Mouse (Mus musculus) forebrain, embryonic 13.5 days (tissue): ENCODE results near the gene Crisp2. TPM values are rescaled to one million over a fixed set of nuclear protein-coding genes. Genes with fewer than 3 reads are reported as not detected.
"Not testable (repeated sequence)": the region's sequence is repeated elsewhere in the genome, so short reads cannot be mapped to it uniquely, and the experiment has no call there.

Experiments used
- ATAC-seq: fragments of 200-750 bp; cut with Nextera tagmentation; 2 replicates; pipeline ENCODE4 v1.8.0; 2017
- H3K27ac ChIP-seq: fragments of 300-500 bp; sonication (generic); 2 replicates; pipeline ENCODE4 v1.5.1; 2015; ENCODE audit warnings: inconsistent platforms, mild to moderate bottlenecking, moderate library complexity
- H3K27me3 ChIP-seq: fragments of 300-500 bp; sonication (generic); 2 replicates; pipeline ENCODE4 v1.6.1; 2015; ENCODE audit warnings: mild to moderate bottlenecking, inconsistent platforms
- H3K36me3 ChIP-seq: fragments of 300-500 bp; sonication (generic); 2 replicates; pipeline ENCODE4 v1.6.1; 2015; ENCODE audit warnings: mild to moderate bottlenecking, inconsistent platforms; ENCODE audit not compliant: poor library complexity, severe bottlenecking
- H3K4me1 ChIP-seq: fragments of 300-500 bp; sonication (generic); 2 replicates; pipeline ENCODE4 v1.6.1; 2015; ENCODE audit warnings: inconsistent platforms
- H3K4me2 ChIP-seq: fragments of 300-500 bp; sonication (generic); 2 replicates; pipeline ENCODE4 v1.6.1; 2015; ENCODE audit warnings: inconsistent platforms, mild to moderate bottlenecking, moderate library complexity
- H3K4me3 ChIP-seq: fragments of 300-500 bp; sonication (generic); 2 replicates; pipeline ENCODE4 v1.5.1; 2015; ENCODE audit warnings: mild to moderate bottlenecking, inconsistent platforms
- H3K9ac ChIP-seq: fragments of 300-500 bp; sonication (generic); 2 replicates; pipeline ENCODE4 v1.6.1; 2015; ENCODE audit warnings: mild to moderate bottlenecking, inconsistent platforms
- H3K9me3 ChIP-seq: fragments of 300-500 bp; sonication (generic); replicated peaks from 2 replicates; pipeline ENCODE4 v1.6.1; 2016; ENCODE audit warnings: inconsistent platforms
- WGBS: fragments of 180-500 bp; shearing (Covaris S2); methylation state at CpG from one replicate; pipeline ENCODE4 v1.1.7; 2015; 5-methylcytosine and 5-hydroxymethylcytosine counted together
- polyA plus RNA-seq: library from polyadenylated mRNA; unstranded; fragments of >200 nt; fragmentation: Nextera tagmentation; extraction: Ambion mirVana; gene quantifications from 2 replicates; pipeline ENCODE4 v1.2.1, GENCODE M21; 2015

Gene Crisp2
- polyA plus RNA-seq, 1 experiment from 2014 or later: not detected

GRCm38 (mm10) chr17:40802707-40803340 is 4.0 kb downstream of the Crisp2 start:
- no peaks in the 10 kb centered on the region for H3K36me3 ChIP-seq
- H3K4me1 ChIP-seq: no peaks in the 10 kb centered on the region
- 91% methylated on average over 3 of the region's 3 CpGs for WGBS
- H3K27me3 ChIP-seq: no peaks in the 10 kb centered on the region
- no peaks in the 10 kb centered on the region for H3K9me3 ChIP-seq
- no peak for ATAC-seq
- H3K4me2 ChIP-seq: no peak overlapping the region
- H3K9ac ChIP-seq: no peak overlapping the region
- no peak overlapping the region for H3K27ac ChIP-seq
- no peak overlapping the region for H3K4me3 ChIP-seq

- Histone ChIP-seq H3K36me3 (no peaks in the 10 kb centered on the region), H3K9me3 (no peaks in the 10 kb centered on the region), H3K4me3 (no peak overlapping the region), H3K27ac (no peak overlapping the region), H3K4me1 (no peaks in the 10 kb centered on the region), H3K27me3 (no peaks in the 10 kb centered on the region), H3K4me2 (no peak overlapping the region), H3K9ac (no peak overlapping the region)
- 67% methylated on average over 20 of the region's 20 CpGs for WGBS
- no peak for ATAC-seq
Observed at GRCm38 (mm10) chr17:40793921-40794854, 12.6 kb downstream of the Crisp2 start.

GRCm38 (mm10) chr17:40789877-40790276 is 16.9 kb downstream of the Crisp2 start:
- Histone ChIP-seq H3K4me1 (no peaks in the 10 kb centered on the region), H3K4me3 (no peak overlapping the region), H3K27me3 (no peaks in the 10 kb centered on the region), H3K9me3 (no peaks in the 10 kb centered on the region), H3K9ac (no peak overlapping the region), H3K27ac (no peak overlapping the region), H3K4me2 (no peak overlapping the region), H3K36me3 (no peaks in the 10 kb centered on the region)
- no peak for ATAC-seq

GRCm38 (mm10) chr17:40767120-40767519 is 39.7 kb downstream of the Crisp2 start:
- H3K27me3 ChIP-seq: no peaks in the 10 kb centered on the region
- no peak overlapping the region for H3K27ac ChIP-seq
- no peak overlapping the region for H3K4me2 ChIP-seq
- H3K4me1 ChIP-seq: no peaks in the 10 kb centered on the region
- no peak for ATAC-seq
- H3K4me3 ChIP-seq: no peak overlapping the region
- no peaks in the 10 kb centered on the region for H3K9me3 ChIP-seq
- WGBS: 84% methylated on average over 1 of the region's 1 CpGs
- no peak overlapping the region for H3K9ac ChIP-seq
- no peaks in the 10 kb centered on the region for H3K36me3 ChIP-seq

GRCm38 (mm10) chr17:40763662-40764061 is 43.1 kb downstream of the Crisp2 start:
- no peak for ATAC-seq
- no peaks in the 10 kb centered on the region for H3K36me3 ChIP-seq
- H3K9ac ChIP-seq: no peak overlapping the region
- H3K4me3 ChIP-seq: no peak overlapping the region
- H3K27ac ChIP-seq: no peak overlapping the region
- WGBS: 78% methylated on average over 4 of the region's 4 CpGs
- no peak overlapping the region for H3K4me2 ChIP-seq
- no peaks in the 10 kb centered on the region for H3K27me3 ChIP-seq
- no peaks in the 10 kb centered on the region for H3K4me1 ChIP-seq
- no peaks in the 10 kb centered on the region for H3K9me3 ChIP-seq

GRCm38 (mm10) chr17:40731724-40732123 is 75.1 kb downstream of the Crisp2 start:
- Histone ChIP-seq H3K27me3 (no peaks in the 10 kb centered on the region), H3K4me2 (no peak overlapping the region)
- 75% methylated on average over 4 of the region's 4 CpGs for WGBS

GRCm38 (mm10) chr17:40731296-40731695 is 75.5 kb downstream of the Crisp2 start:
- 85% methylated on average over 2 of the region's 2 CpGs for WGBS
- H3K27ac ChIP-seq: no peak overlapping the region
- H3K27me3 ChIP-seq: no peaks in the 10 kb centered on the region
- no peaks in the 10 kb centered on the region for H3K4me1 ChIP-seq
- H3K36me3 ChIP-seq: no peaks in the 10 kb centered on the region
- no peaks in the 10 kb centered on the region; the same call in 1 of the 2 replicates for H3K9me3 ChIP-seq
- no peak overlapping the region for H3K4me3 ChIP-seq
- H3K9ac ChIP-seq: no peak overlapping the region
- no peak overlapping the region for H3K4me2 ChIP-seq
- no peak for ATAC-seq

More at GRCm38 (mm10) chr17:40731724-40732123, 75.1 kb downstream of the Crisp2 start:
- H3K4me1 ChIP-seq: no peaks in the 10 kb centered on the region
- no peak overlapping the region for H3K4me3 ChIP-seq
- H3K36me3 ChIP-seq: no peaks in the 10 kb centered on the region
- H3K9me3 ChIP-seq: no peaks in the 10 kb centered on the region; the same call in 1 of the 2 replicates
- no peak overlapping the region for H3K27ac ChIP-seq
- no peak for ATAC-seq
- H3K9ac ChIP-seq: no peak overlapping the region

GRCm38 (mm10) chr17:40726820-40727219 is 80.0 kb downstream of the Crisp2 start, which contains the start of gene Esp1:
TSS of gene Esp1 (plus strand) at chr17:40727120.
- Histone ChIP-seq H3K27me3 (no peaks in the 10 kb centered on the region), H3K27ac (no peak within 1 kb of the TSS), H3K4me3 (no peak within 1 kb of the TSS), H3K36me3 (no peaks in the 10 kb centered on the region), H3K4me1 (no peaks in the 10 kb centered on the region), H3K4me2 (no peak within 1 kb of the TSS), H3K9me3 (no peaks in the 10 kb centered on the region; the same call in 1 of the 2 replicates), H3K9ac (no peak within 1 kb of the TSS)
- 87% methylated on average over 2 of the region's 2 CpGs for WGBS
- no peak for ATAC-seq

GRCm38 (mm10) chr17:40717055-40717454 is 89.7 kb downstream of the Crisp2 start:
- H3K4me2 ChIP-seq, H3K27ac ChIP-seq, H3K27me3 ChIP-seq, H3K9me3 ChIP-seq, H3K9ac ChIP-seq, H3K36me3 ChIP-seq, ATAC-seq, H3K4me1 ChIP-seq, H3K4me3 ChIP-seq: not testable (repeated sequence)

GRCm38 (mm10) chr17:40716273-40716672 is 90.5 kb downstream of the Crisp2 start:
- no peak for ATAC-seq
- Histone ChIP-seq H3K4me3 (no peak overlapping the region), H3K27ac (no peak overlapping the region), H3K4me2 (no peak overlapping the region), H3K36me3 (no peaks in the 10 kb centered on the region), H3K9ac (no peak overlapping the region), H3K9me3 (no peaks in the 10 kb centered on the region), H3K4me1 (no peaks in the 10 kb centered on the region), H3K27me3 (no peaks in the 10 kb centered on the region)
